Mouse (Mus musculus) heart, adult 18-20 months (tissue): ENCODE data around the gene Snrnp70. TPM values are rescaled to one million over a fixed set of nuclear protein-coding genes. Genes with fewer than 3 reads are reported as not detected.

Experiments
- DNase-seq, 2 experiments: peaks; one replicate each; pipeline ENCODE4 v3.0.0; 2021 to 2022; ENCODE audit warnings: mixed read lengths in 1 of 2
- total RNA-seq, 2 experiments: library from RNA; stranded (reverse); gene quantifications; 2 replicates each; pipeline ENCODE4 v1.2.3; 2021

The Snrnp70 gene
- total RNA-seq, 2 experiments from 2014 or later: 81.1 to 85.7 TPM

GRCm38 (mm10) chr7:45337469-45337868 lies 58.1 kb downstream of the Snrnp70 start:
- DNase-seq: no peak

GRCm38 (mm10) chr7:45336319-45336718 lies 59.2 kb downstream of the Snrnp70 start:
- DNase-seq: no peak

GRCm38 (mm10) chr7:45335056-45335455 lies 60.5 kb downstream of the Snrnp70 start, which contains the start of gene Hrc:
Gene Hrc (plus strand): TSS chr7:45335290.
- peak; percentile 71 to 83 for DNase-seq

GRCm38 (mm10) chr7:45334605-45335004 lies 60.9 kb downstream of the Snrnp70 start:
- peak; percentile 61 to 77 for DNase-seq

GRCm38 (mm10) chr7:45333431-45333982 lies 62.0 kb downstream of the Snrnp70 start, which contains the start of gene Trpm4:
Gene Trpm4 (minus strand): TSS chr7:45333780.
- peak; percentile 92 to 97 for DNase-seq

- DNase-seq: peak; percentile 71 to 77
These were observed 62.7 kb downstream of the Snrnp70 start for GRCm38 (mm10) chr7:45332685-45333425.

- DNase-seq: no peak
These were observed 64.0 kb downstream of the Snrnp70 start for GRCm38 (mm10) chr7:45331502-45331901.

- peak; percentile 41 to 42 for DNase-seq
These were observed 66.6 kb downstream of the Snrnp70 start for GRCm38 (mm10) chr7:45328841-45329475.

Other genes with a start within 250 kb of the Snrnp70 start
- 10 to 100 TPM; 35.5 to 42.7 TPM for gene Pih1d1, start 241.4 kb downstream of the Snrnp70 start, total RNA-seq
- gene Aldh16a1, start 241.2 kb downstream of the Snrnp70 start, total RNA-seq: 10 to 100 TPM; 21.5 to 26.8 TPM
- gene Slc17a7, start 231.8 kb downstream of the Snrnp70 start, total RNA-seq: 10 to 100 TPM; 29.7 to 32.4 TPM
- not detected for gene Gfy, start 216.2 kb downstream of the Snrnp70 start, total RNA-seq
- not detected for gene Pth2, start 214.7 kb downstream of the Snrnp70 start, total RNA-seq
- gene Ccdc155, start 190.8 kb downstream of the Snrnp70 start, total RNA-seq: under 1 TPM in 1 of 2 experiments, not detected in 1; 0.46 TPM
- not detected for gene Dkkl1, start 183.6 kb downstream of the Snrnp70 start, total RNA-seq
- gene Tead2, start 180.0 kb downstream of the Snrnp70 start, total RNA-seq: 1 to 10 TPM; 6.4 to 7.7 TPM
- gene Cd37, start 156.6 kb downstream of the Snrnp70 start, total RNA-seq: 10 to 100 TPM in 1 of 2 experiments, 1 to 10 TPM in 1; 2.6 to 12.8 TPM
- gene Slc6a16, start 154.7 kb downstream of the Snrnp70 start, total RNA-seq: not detected
- gene Slc6a21, start 118.2 kb downstream of the Snrnp70 start, total RNA-seq: not detected
- 10 to 100 TPM; 20.0 to 27.9 TPM for gene Trpm4, start 62.0 kb downstream of the Snrnp70 start, total RNA-seq
- 100 to 1,000 TPM; 954 to 975 TPM for gene Hrc, start 60.5 kb downstream of the Snrnp70 start, total RNA-seq
- gene Ppfia3, start 28.7 kb downstream of the Snrnp70 start, total RNA-seq: under 1 TPM in 1 of 2 experiments, not detected in 1; 0.33 TPM
- gene Lin7b, start 25.2 kb downstream of the Snrnp70 start, total RNA-seq: 1 to 10 TPM; 1.7 to 2.3 TPM
- 1 to 10 TPM; 6.1 to 7.4 TPM for gene Kcna7, start 9.9 kb upstream of the Snrnp70 start, total RNA-seq
- gene Ntf5, start 18.0 kb upstream of the Snrnp70 start, total RNA-seq: under 1 TPM; 0.25 to 0.28 TPM
- not detected for gene Lhb, start 25.1 kb upstream of the Snrnp70 start, total RNA-seq
- gene Gys1, start 39.1 kb upstream of the Snrnp70 start, total RNA-seq: 100 to 1,000 TPM in 1 of 2 experiments, 10 to 100 TPM in 1; 99.2 to 105 TPM
- gene Ruvbl2, start 42.4 kb upstream of the Snrnp70 start, total RNA-seq: 10 to 100 TPM; 25.2 to 26.5 TPM
- 100 to 1,000 TPM; 287 to 382 TPM for gene Ftl1, start 64.1 kb upstream of the Snrnp70 start, total RNA-seq
- gene Bax, start 71.2 kb upstream of the Snrnp70 start, total RNA-seq: 10 to 100 TPM; 23.4 to 24.1 TPM
- not detected for gene Tulp2, start 86.1 kb upstream of the Snrnp70 start, total RNA-seq
- gene Gm45808, start 91.1 kb upstream of the Snrnp70 start, total RNA-seq: 10 to 100 TPM in 1 of 2 experiments, 1 to 10 TPM in 1; 8.7 to 12.3 TPM
- 10 to 100 TPM in 1 of 2 experiments, 1 to 10 TPM in 1; 7.9 to 13.1 TPM for gene Dhdh, start 93.1 kb upstream of the Snrnp70 start, total RNA-seq
- gene Nucb1, start 114.7 kb upstream of the Snrnp70 start, total RNA-seq: 100 to 1,000 TPM; 129 to 143 TPM
- 10 to 100 TPM; 31.6 to 33.7 TPM for gene Ppp1r15a, start 130.5 kb upstream of the Snrnp70 start, total RNA-seq
- 1 to 10 TPM; 2.0 to 2.5 TPM for gene Plekha4, start 130.6 kb upstream of the Snrnp70 start, total RNA-seq
- gene Hsd17b14, start 159.2 kb upstream of the Snrnp70 start, total RNA-seq: under 1 TPM in 1 of 2 experiments, not detected in 1; 0.41 TPM
- 100 to 1,000 TPM; 225 to 264 TPM for gene Bcat2, start 174.4 kb upstream of the Snrnp70 start, total RNA-seq
- not detected for gene Fgf21, start 219.7 kb upstream of the Snrnp70 start, total RNA-seq
- gene Fut1, start 221.5 kb upstream of the Snrnp70 start, total RNA-seq: not detected
- gene Izumo1, start 226.1 kb upstream of the Snrnp70 start, total RNA-seq: under 1 TPM; 0.17 to 0.26 TPM
- gene Rasip1, start 231.7 kb upstream of the Snrnp70 start, total RNA-seq: 10 to 100 TPM; 21.6 to 26.8 TPM
- gene Mamstr, start 244.2 kb upstream of the Snrnp70 start, total RNA-seq: 1 to 10 TPM; 2.4 to 2.6 TPM